Mouse (Mus musculus): ENCODE results near the gene Mob3c.

Gene Mob3c

GRCm38 (mm10) chr4:115838196-115838595 is 10.3 kb downstream of the Mob3c start:
- no peak for DNase-seq

- peak; percentile 91 to 93 for DNase-seq
These were observed 11.1 kb downstream of the Mob3c start, which contains the start of gene Mknk1 for GRCm38 (mm10) chr4:115838696-115839641. Gene Mknk1, plus strand, starts transcription at chr4:115839198.

- DNase-seq, result no peak
These were observed 12.1 kb downstream of the Mob3c start for GRCm38 (mm10) chr4:115839956-115840355.

GRCm38 (mm10) chr4:115840842-115841241 is 12.9 kb downstream of the Mob3c start:
- DNase-seq, result no peak

GRCm38 (mm10) chr4:115846656-115847055 is 18.8 kb downstream of the Mob3c start:
- no peak for DNase-seq

- DNase-seq, result no peak
These were observed 19.5 kb downstream of the Mob3c start for GRCm38 (mm10) chr4:115847377-115847776.

- DNase-seq, result no peak
These were observed 20.2 kb downstream of the Mob3c start for GRCm38 (mm10) chr4:115848083-115848482.

- DNase-seq, result no peak
These were observed 21.2 kb downstream of the Mob3c start for GRCm38 (mm10) chr4:115848990-115849677.

GRCm38 (mm10) chr4:115850111-115850510 is 22.2 kb downstream of the Mob3c start:
- no peak for DNase-seq

GRCm38 (mm10) chr4:115850631-115851030 is 22.7 kb downstream of the Mob3c start:
- no peak for DNase-seq

- DNase-seq, result no peak
These were observed 23.7 kb downstream of the Mob3c start for GRCm38 (mm10) chr4:115851569-115851968.

- DNase-seq, result no peak
These were observed 27.2 kb downstream of the Mob3c start for GRCm38 (mm10) chr4:115855100-115855499.

- no peak for DNase-seq
These were observed 27.7 kb downstream of the Mob3c start for GRCm38 (mm10) chr4:115855609-115856008.

GRCm38 (mm10) chr4:115856282-115856681 is 28.4 kb downstream of the Mob3c start:
- no peak for DNase-seq

GRCm38 (mm10) chr4:115857293-115857883 is 29.5 kb downstream of the Mob3c start:
- no peak for DNase-seq

- DNase-seq, result no peak
These were observed 35.5 kb downstream of the Mob3c start for GRCm38 (mm10) chr4:115863352-115863751.

GRCm38 (mm10) chr4:115863880-115864279 is 36.0 kb downstream of the Mob3c start:
- no peak for DNase-seq

- DNase-seq, result no peak
These were observed 41.8 kb downstream of the Mob3c start for GRCm38 (mm10) chr4:115869512-115870210.

- no peak for DNase-seq
These were observed 45.3 kb downstream of the Mob3c start for GRCm38 (mm10) chr4:115873231-115873630.

GRCm38 (mm10) chr4:115878216-115878678 is 50.4 kb downstream of the Mob3c start:
- no peak for DNase-seq

GRCm38 (mm10) chr4:115878828-115879227 is 50.9 kb downstream of the Mob3c start:
- no peak for DNase-seq

GRCm38 (mm10) chr4:115881183-115881582 is 53.3 kb downstream of the Mob3c start:
- DNase-seq, result no peak

- no peak for DNase-seq
These were observed 54.3 kb downstream of the Mob3c start for GRCm38 (mm10) chr4:115882195-115882594.
